Mouse (Mus musculus) heart, adult 2 months (tissue): Measurements from ENCODE around the gene Ppp2r1a. TPM values are rescaled to one million over a fixed set of nuclear protein-coding genes. Genes with fewer than 3 reads are reported as not detected.
A peak's percentile ranks its signal among the peaks of the same experiment; 100 is the strongest.

ENCODE experiments used
- DNase-seq, 2 experiments: peaks; one replicate each; pipeline ENCODE4 v3.0.0; 2021
- H3K27ac ChIP-seq: fragments of 200-600 bp; 2 replicates; pipeline ENCODE4 v1.8.1; 2022
- H3K27me3 ChIP-seq: fragments of 200-500 bp; 2 replicates; pipeline ENCODE4 v1.6.1; 2012; ENCODE audit warnings: mild to moderate bottlenecking, low read length, inconsistent platforms, mixed read lengths; ENCODE audit not compliant: control insufficient read depth, insufficient read depth
- H3K36me3 ChIP-seq: fragments of 200-500 bp; 2 replicates; pipeline ENCODE4 v1.6.1; 2012; ENCODE audit warnings: low read length, inconsistent platforms; ENCODE audit not compliant: control insufficient read depth, insufficient read depth
- H3K4me1 ChIP-seq: fragments of 200-500 bp; 2 replicates; pipeline ENCODE4 v1.6.1; 2011; ENCODE audit warnings: low read length; ENCODE audit not compliant: control insufficient read depth, insufficient read depth
- H3K4me3 ChIP-seq: fragments of 200-600 bp; 2 replicates; pipeline ENCODE4 v1.8.1; 2022
- H3K79me2 ChIP-seq: fragments of 200-500 bp; replicated peaks from 2 replicates; pipeline ENCODE4 v1.6.1; 2012; ENCODE audit warnings: mild to moderate bottlenecking, inconsistent platforms, low read length, moderate library complexity, mixed read lengths; ENCODE audit not compliant: control insufficient read depth, insufficient read depth
- H3K9ac ChIP-seq: fragments of 200-500 bp; 2 replicates; pipeline ENCODE4 v1.6.1; 2012; ENCODE audit warnings: low read depth, mild to moderate bottlenecking, control low read depth, inconsistent platforms, low read length, mixed read lengths
- CTCF ChIP-seq: fragments of 200-600 bp; IDR thresholded peaks from 2 replicates; pipeline ENCODE4 v1.8.1; 2022; ENCODE audit warnings: antibody characterized with exemption, mild to moderate bottlenecking, moderate library complexity
- EP300 ChIP-seq: fragments of 200-500 bp; IDR thresholded peaks from 2 replicates; pipeline ENCODE4 v1.6.1; 2011; ENCODE audit warnings: low read depth, low read length, control low read depth; ENCODE audit not compliant: insufficient read depth
- POLR2A ChIP-seq: fragments of 200-500 bp; IDR thresholded peaks from 2 replicates; pipeline ENCODE4 v1.6.1; 2011; ENCODE audit warnings: mild to moderate bottlenecking, low read depth, low read length, control low read depth; ENCODE audit not compliant: insufficient read depth
- WGBS: fragments of 180-500 bp; shearing (Covaris S2); methylation state at CpG from one replicate; pipeline ENCODE4 v1.1.7; 2018; 5-methylcytosine and 5-hydroxymethylcytosine counted together
- intact Hi-C: fragments of 180-260 bp; cut with DNase I; formaldehyde crosslinking; loops from one replicate; pipeline ENCODE4 v1.15.1; 2025
- long read RNA-seq: library from polyadenylated mRNA; stranded (forward); transcript quantifications from one replicate; pipeline ENCODE4 v2.0.0, GENCODE M21; 2021
- polyA plus RNA-seq: library from polyadenylated mRNA; depleted of rRNA; stranded (reverse); fragments of >200 nt; gene quantifications from 2 replicates; pipeline ENCODE4 v1.2.3, GENCODE M21; 2012; rRNA removed
- total RNA-seq, 2 experiments: library from RNA; stranded (reverse); gene quantifications; 2 replicates each; pipeline ENCODE4 v1.2.3; 2021

The Ppp2r1a gene
- total RNA-seq (100 to 1,000 TPM; 167 to 188 TPM), polyA plus RNA-seq (251 and 323 TPM in 2 replicates)
- long read RNA-seq, transcript Ppp2r1a-201 (15 exons, 2,410 nt): major isoform, 186 of 277 reads
- long read RNA-seq, partial matches to known transcripts: 87 of 277 reads
- long read RNA-seq, other reads (novel, unspliced or antisense): 4 of 277 reads

- intact Hi-C loops: loop anchor here (10.0 kb wide), 2 partner anchors 590 to 620 kb away; partner anchors contain the start of genes Zfp52 and Zfp948
- under 1% methylated on average over 69 of the region's 69 CpGs for WGBS
- peak within 1 kb of the TSS; percentile 83 for H3K4me3 ChIP-seq
These were observed at the start of gene Ppp2r1a for GRCm38 (mm10) chr17:20944985-20945891. Ppp2r1a (plus strand) TSS chr17:20945311.

GRCm38 (mm10) chr17:20904991-20905390 is 40.1 kb upstream of the Ppp2r1a start, which contains the start of gene Vmn1r231:
Vmn1r231 (minus strand) TSS chr17:20905091.
- TF ChIP-seq POLR2A (no peak), CTCF (no peak), EP300 (no peak)
- WGBS: 45% methylated on average over 2 of the region's 2 CpGs
- intact Hi-C loops: no loop called here
- no peaks in the 10 kb centered on the region for H3K36me3 ChIP-seq
- H3K27ac ChIP-seq: no peak within 1 kb of the TSS
- H3K4me1 ChIP-seq: no peaks in the 10 kb centered on the region
- no peaks in the 10 kb centered on the region for H3K79me2 ChIP-seq
- H3K4me3 ChIP-seq: no peak within 1 kb of the TSS
- H3K27me3 ChIP-seq: no peaks in the 10 kb centered on the region
- DNase-seq: no peak
- H3K9ac ChIP-seq: no peak within 1 kb of the TSS

More at GRCm38 (mm10) chr17:20944985-20945891, at the start of gene Ppp2r1a:
- Histone ChIP-seq H3K27ac (peak within 1 kb of the TSS; percentile 99), H3K9ac (peak within 1 kb of the TSS; percentile 88), H3K36me3 (peaks cover 37% of the 10 kb centered on the region), H3K27me3 (no peaks in the 10 kb centered on the region), H3K79me2 (peaks cover 5% of the 10 kb centered on the region), H3K4me1 (peaks cover 8% of the 10 kb centered on the region)
- peak; percentile 99 to 100 for DNase-seq
- TF ChIP-seq POLR2A (peak; percentile 90), EP300 (no peak), CTCF (0 out of 2 replicates have a peak, but pooled peaks have one; percentile 7)

- Histone ChIP-seq H3K9ac (no peak within 1 kb of the TSS), H3K27me3 (no peaks in the 10 kb centered on the region), H3K36me3 (no peaks in the 10 kb centered on the region), H3K4me3 (no peak within 1 kb of the TSS), H3K79me2 (no peaks in the 10 kb centered on the region), H3K4me1 (no peaks in the 10 kb centered on the region), H3K27ac (no peak within 1 kb of the TSS)
- no peak for TF ChIP-seq CTCF
- TF ChIP-seq EP300: no peak
- DNase-seq: no peak
- WGBS: 29% methylated on average over 1 of the region's 1 CpGs
- intact Hi-C loops: no loop called here
These were observed 25.5 kb upstream of the Ppp2r1a start, which contains the start of gene Vmn1r232 for GRCm38 (mm10) chr17:20919614-20920013. Vmn1r232 (minus strand) TSS chr17:20919714.

- no peaks in the 10 kb centered on the region for H3K27me3 ChIP-seq
- intact Hi-C loops: loop anchor here (10.0 kb wide), 2 partner anchors 591 to 621 kb away; partner anchors contain the start of genes Zfp52 and Zfp948
- peak overlapping the region; percentile 50; the same call in 1 of the 2 replicates for H3K9ac ChIP-seq
- TF ChIP-seq POLR2A (no peak), EP300 (no peak), CTCF (no peak)
- 32% methylated on average over 3 of the region's 3 CpGs for WGBS
- peak overlapping the region; percentile 67 for H3K4me3 ChIP-seq
- H3K79me2 ChIP-seq: peaks cover 4% of the 10 kb centered on the region
- H3K4me1 ChIP-seq: peaks cover 6% of the 10 kb centered on the region
- H3K36me3 ChIP-seq: peaks cover 27% of the 10 kb centered on the region
- DNase-seq: no peak
- peak overlapping the region; percentile 99 for H3K27ac ChIP-seq
These were observed 885 bp upstream of the Ppp2r1a start for GRCm38 (mm10) chr17:20944226-20944625.

- TF ChIP-seq POLR2A (no peak), CTCF (no peak), EP300 (no peak)
- Histone ChIP-seq H3K9ac (peak overlapping the region; percentile 88), H3K27me3 (no peaks in the 10 kb centered on the region), H3K27ac (peak overlapping the region; percentile 99), H3K36me3 (peaks cover 44% of the 10 kb centered on the region), H3K4me3 (peak overlapping the region; percentile 83), H3K79me2 (peaks cover 5% of the 10 kb centered on the region), H3K4me1 (peaks cover 10% of the 10 kb centered on the region)
- under 1% methylated on average over 13 of the region's 13 CpGs for WGBS
- intact Hi-C loops: loop anchor here (2.0 to 10.0 kb wide), 3 partner anchors 61 to 619 kb away; partner anchors contain the start of genes Zfp52 and Zfp948
- DNase-seq: peak; percentile 16 to 37
These were observed 985 bp downstream of the Ppp2r1a start for GRCm38 (mm10) chr17:20946026-20946565.
